Mouse (Mus musculus) erythroblast, embryonic 14.5 days (primary cell): ENCODE measurements around the gene Fn1.

ENCODE experiments used
- GATA1 ChIP-seq: IDR thresholded peaks from 2 replicates; pipeline ENCODE4 v1.6.1; 2012; ENCODE audit warnings: low read length, inconsistent platforms, mixed read lengths
- TAL1 ChIP-seq: IDR thresholded peaks from 3 replicates; pipeline ENCODE4 v1.6.1; 2012; ENCODE audit warnings: low read length, inconsistent platforms, mixed read lengths

DNA sequence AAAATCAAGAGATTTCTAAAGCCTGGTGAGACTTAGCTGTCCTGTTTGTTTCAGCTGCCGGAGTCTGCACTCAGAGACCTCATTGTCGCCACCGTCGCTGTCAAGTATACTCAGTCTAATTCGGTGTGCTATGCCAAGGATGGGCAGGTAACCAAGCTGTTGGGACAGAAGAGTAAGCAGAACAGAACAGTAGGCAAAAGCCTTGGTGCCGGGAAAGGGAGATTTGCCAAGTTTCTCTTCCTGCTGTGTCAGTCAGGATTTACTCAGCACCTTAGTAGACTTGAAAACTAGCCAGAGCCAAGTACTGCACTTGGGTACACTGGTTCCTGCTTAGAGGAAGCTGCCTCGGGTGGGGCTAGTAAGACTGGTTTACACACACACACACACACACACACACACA, 77.0 kb downstream of the Fn1 start:
- TF ChIP-seq GATA1 (no peak), TAL1 (no peak)
